Mouse (Mus musculus): ENCODE data around the gene Ifit3. TPM values are rescaled to one million over a fixed set of nuclear protein-coding genes. Genes with fewer than 3 reads are reported as not detected.
"Not testable (repeated sequence)": the region's sequence is repeated elsewhere in the genome, so short reads cannot be mapped to it uniquely, and the experiment has no call there.

Ifit3 gene
- total RNA-seq, 2 experiments from 2014 or later = 4.5 to 4.7 TPM

GRCm38 (mm10) chr19:34566178-34566784, 17.1 kb upstream of the Ifit3 start:
- H3K27ac ChIP-seq = no peak overlapping the region
- no peak for TF ChIP-seq CTCF (IDR thresholded peaks at IDR 0.05)
- H3K4me3 ChIP-seq = no peak overlapping the region
- intact Hi-C loops (cut with DNase I) = no loop called here
- DNase-seq (ENCODE audit: extremely low spot score in 1 of 2, low spot score in 2 of 2) = no peak

GRCm38 (mm10) chr19:34568988-34569895, 14.1 kb upstream of the Ifit3 start:
- TF ChIP-seq CTCF (IDR thresholded peaks at IDR 0.05) = no peak
- no peak for DNase-seq (ENCODE audit: extremely low spot score in 1 of 2, low spot score in 2 of 2)
- Histone ChIP-seq H3K27ac (no peak overlapping the region), H3K4me3 (no peak overlapping the region)
- intact Hi-C loops (cut with DNase I) = no loop called here

- intact Hi-C loops (cut with DNase I) = no loop called here
- Histone ChIP-seq H3K27ac (no peak overlapping the region), H3K4me3 (no peak overlapping the region)
- no peak for TF ChIP-seq CTCF (IDR thresholded peaks at IDR 0.05)
- DNase-seq (ENCODE audit: extremely low spot score in 1 of 2, low spot score in 2 of 2) = no peak
Measured at GRCm38 (mm10) chr19:34569896-34570476, 13.3 kb upstream of the Ifit3 start.

GRCm38 (mm10) chr19:34571080-34571479, 12.3 kb upstream of the Ifit3 start:
- DNase-seq (ENCODE audit: extremely low spot score in 1 of 2, low spot score in 2 of 2) = no peak
- intact Hi-C loops (cut with DNase I) = no loop called here
- no peak overlapping the region for H3K27ac ChIP-seq
- no peak for TF ChIP-seq CTCF (IDR thresholded peaks at IDR 0.05)
- no peak overlapping the region for H3K4me3 ChIP-seq

GRCm38 (mm10) chr19:34573650-34574049, 9.7 kb upstream of the Ifit3 start:
- Histone ChIP-seq H3K4me3 (no peak overlapping the region), H3K27ac (no peak overlapping the region)
- DNase-seq (ENCODE audit: extremely low spot score in 1 of 2, low spot score in 2 of 2) = no peak
- no peak for TF ChIP-seq CTCF (IDR thresholded peaks at IDR 0.05)
- intact Hi-C loops (cut with DNase I) = no loop called here

GRCm38 (mm10) chr19:34577121-34577520, 6.2 kb upstream of the Ifit3 start:
- no peak for TF ChIP-seq CTCF (IDR thresholded peaks at IDR 0.05)
- Histone ChIP-seq H3K4me3 (no peak overlapping the region), H3K27ac (no peak overlapping the region)
- intact Hi-C loops (cut with DNase I) = no loop called here
- DNase-seq (ENCODE audit: extremely low spot score in 1 of 2, low spot score in 2 of 2) = no peak

- intact Hi-C loops (cut with DNase I) = loop anchor here (1.0 kb wide), 1 partner anchor 24 kb away; no protein-coding TSS in a partner anchor
- H3K4me3 ChIP-seq = not testable (repeated sequence)
Measured at GRCm38 (mm10) chr19:34582696-34583095, 635 bp upstream of the Ifit3 start.

GRCm38 (mm10) chr19:34585740-34586458, 2.6 kb downstream of the Ifit3 start:
- H3K4me3 ChIP-seq; H3K27ac ChIP-seq; DNase-seq (ENCODE audit: extremely low spot score in 1 of 2, low spot score in 2 of 2): not testable (repeated sequence)
- intact Hi-C loops (cut with DNase I) = loop anchor here (1.0 kb wide), 1 partner anchor 23 kb away; no protein-coding TSS in a partner anchor
- TF ChIP-seq CTCF (IDR thresholded peaks at IDR 0.05) = peak; percentile 30

More at GRCm38 (mm10) chr19:34582696-34583095, 635 bp upstream of the Ifit3 start:
- DNase-seq (ENCODE audit: extremely low spot score in 1 of 2, low spot score in 2 of 2); H3K27ac ChIP-seq: not testable (repeated sequence)

- DNase-seq (ENCODE audit: extremely low spot score in 1 of 2, low spot score in 2 of 2); intact Hi-C loops (cut with DNase I); H3K27ac ChIP-seq; H3K4me3 ChIP-seq: not testable (repeated sequence)
Measured at GRCm38 (mm10) chr19:34587898-34588692, 4.8 kb downstream of the Ifit3 start.

- intact Hi-C loops (cut with DNase I) = no loop called here
- no peak for DNase-seq (ENCODE audit: extremely low spot score in 1 of 2, low spot score in 2 of 2)
- Histone ChIP-seq H3K4me3 (no peak overlapping the region), H3K27ac (no peak overlapping the region)
- peak; percentile 42 for TF ChIP-seq CTCF (IDR thresholded peaks at IDR 0.05)
Measured at GRCm38 (mm10) chr19:34588959-34589358, 5.6 kb downstream of the Ifit3 start.

GRCm38 (mm10) chr19:34593456-34593855, 10.1 kb downstream of the Ifit3 start:
- TF ChIP-seq CTCF (IDR thresholded peaks at IDR 0.05) = no peak
- no peak for DNase-seq (ENCODE audit: extremely low spot score in 1 of 2, low spot score in 2 of 2)
- Histone ChIP-seq H3K4me3 (no peak overlapping the region), H3K27ac (no peak overlapping the region)
- intact Hi-C loops (cut with DNase I) = no loop called here

GRCm38 (mm10) chr19:34594523-34594922, 11.2 kb downstream of the Ifit3 start:
- H3K4me3 ChIP-seq; DNase-seq (ENCODE audit: extremely low spot score in 1 of 2, low spot score in 2 of 2); intact Hi-C loops (cut with DNase I); H3K27ac ChIP-seq: not testable (repeated sequence)

Data from left cerebral cortex, adult 2 months (tissue).